Mouse (Mus musculus): ENCODE results near the gene Card6.

- TF ChIP-seq POLR2A (IDR thresholded peaks at IDR 0.05; ENCODE audit: control insufficient read depth in 1 of 2, insufficient read depth in 1 of 2, low read depth in 1 of 2, low read length in 2 of 2, poor library complexity in 1 of 2) (no peak), CTCF (IDR thresholded peaks at IDR 0.05 in 2 of 3, conservative IDR thresholded peaks at IDR 0.05 in 1 of 3; ENCODE audit: control insufficient read depth in 1 of 3, insufficient read depth in 1 of 3, low read depth in 2 of 3, low read length in 3 of 3, poor library complexity in 1 of 3, severe bottlenecking in 1 of 3) (no peak), HCFC1 (IDR thresholded peaks at IDR 0.05; ENCODE audit: low read depth, low read length) (no peak), ZKSCAN1 (IDR thresholded peaks at IDR 0.05; ENCODE audit: low read depth, low read length) (no peak), USF1 (IDR thresholded peaks at IDR 0.05; ENCODE audit: low read depth, low read length) (no peak), GATA1 (IDR thresholded peaks at IDR 0.05; ENCODE audit: low read depth, low read length) (no peak)
Observed at GRCm38 (mm10) chr15:5090131-5090530, 18.2 kb downstream of the Card6 start.

All from MEL (cell line).